Mouse (Mus musculus): Measurements from ENCODE around the gene Pip4k2a.

- TF ChIP-seq CTCF (conservative IDR thresholded peaks at IDR 0.05 in 1 of 2, IDR thresholded peaks at IDR 0.05 in 1 of 2; ENCODE audit: low read depth in 2 of 2, low read length in 2 of 2), result no peak
- no peak for TF ChIP-seq CHD1 (IDR thresholded peaks at IDR 0.05; ENCODE audit: low read depth, low read length)
- TF ChIP-seq MXI1 (IDR thresholded peaks at IDR 0.05; ENCODE audit: low read depth, low read length), result no peak
- no peak for TF ChIP-seq EP300 (IDR thresholded peaks at IDR 0.05; ENCODE audit: low read length)
- no peak for TF ChIP-seq RAD21 (IDR thresholded peaks at IDR 0.05; ENCODE audit: low read depth, low read length)
- TF ChIP-seq PAX5 (IDR thresholded peaks at IDR 0.05; ENCODE audit: low read length), result no peak
- no peak for TF ChIP-seq POLR2A (IDR thresholded peaks at IDR 0.05; ENCODE audit: low read depth, low read length)
- no peak for TF ChIP-seq POLR2AphosphoS2 (IDR thresholded peaks at IDR 0.05; ENCODE audit: low read depth, low read length)
Observed at GRCm38 (mm10) chr2:18896015-18896414, 101.9 kb downstream of the Pip4k2a start.

All from CH12.LX (cell line).